Mouse (Mus musculus) hindlimb bud, embryonic 11.5 days (tissue): ENCODE results near the gene Mmaa.

Experiments
- DNase-seq: peaks from one replicate; pipeline ENCODE4 v3.0.0-alpha.2; 2012; ENCODE audit warnings: low read depth, low spot score; ENCODE audit errors: extremely low spot score

The Mmaa gene

DNA sequence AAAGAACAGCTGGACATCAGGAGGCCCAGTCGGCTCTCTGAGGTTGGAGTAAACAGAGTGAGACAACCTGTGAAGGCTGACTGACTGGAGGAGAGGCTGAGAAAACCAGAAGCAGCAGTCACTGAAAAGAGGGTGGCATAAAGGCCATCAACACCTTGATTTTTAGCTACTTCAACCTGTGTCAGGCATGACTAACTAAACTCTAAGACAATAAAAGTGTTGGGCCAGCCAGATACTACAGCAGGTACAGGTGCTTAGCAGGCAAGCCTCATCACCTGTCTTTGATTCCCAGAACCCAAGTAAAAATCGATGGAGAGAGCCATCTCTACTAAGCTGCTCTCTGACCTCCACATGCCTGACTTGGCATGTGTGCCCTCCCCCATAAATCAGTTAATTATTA is 6.1 kb downstream of the Mmaa start:
- no peak for DNase-seq

DNA sequence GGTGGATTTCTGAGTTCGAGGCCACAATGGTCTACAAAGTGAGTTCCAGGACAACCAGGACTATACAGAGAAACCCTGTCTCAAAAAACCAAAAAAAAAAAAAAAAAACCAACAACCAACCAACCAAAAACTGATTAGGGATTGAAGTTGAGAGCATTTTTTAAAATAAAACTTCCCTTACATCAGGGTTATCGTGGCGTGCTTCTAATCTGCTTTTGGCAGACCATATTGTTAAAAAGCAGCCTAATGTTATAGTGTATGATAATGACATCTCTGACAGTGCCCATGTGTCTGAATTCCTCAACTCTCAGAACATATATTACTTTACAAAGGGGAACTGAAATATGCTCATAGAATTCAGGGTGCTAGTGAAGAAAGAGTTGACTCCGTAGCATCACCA is 6.5 kb downstream of the Mmaa start:
- no peak for DNase-seq

DNA sequence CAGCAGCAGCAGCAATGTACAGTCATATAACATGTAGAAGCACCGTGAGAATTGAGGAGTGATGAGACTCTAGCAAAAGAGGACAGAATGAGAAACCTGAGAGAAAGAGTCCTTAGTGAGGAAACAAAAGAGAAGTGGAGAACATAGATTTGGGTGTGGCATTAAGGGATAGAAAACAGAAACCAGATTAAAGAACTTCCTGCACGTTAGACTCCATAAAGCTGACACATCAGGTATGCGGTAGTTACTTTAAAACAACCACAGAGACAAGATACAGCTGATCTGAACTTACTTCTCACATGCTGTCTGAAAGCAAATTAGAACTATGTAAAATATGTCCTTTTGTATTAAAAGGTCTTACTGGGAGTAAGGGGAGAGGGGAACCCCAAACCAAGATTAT is 8.3 kb downstream of the Mmaa start:
- no peak for DNase-seq

DNA sequence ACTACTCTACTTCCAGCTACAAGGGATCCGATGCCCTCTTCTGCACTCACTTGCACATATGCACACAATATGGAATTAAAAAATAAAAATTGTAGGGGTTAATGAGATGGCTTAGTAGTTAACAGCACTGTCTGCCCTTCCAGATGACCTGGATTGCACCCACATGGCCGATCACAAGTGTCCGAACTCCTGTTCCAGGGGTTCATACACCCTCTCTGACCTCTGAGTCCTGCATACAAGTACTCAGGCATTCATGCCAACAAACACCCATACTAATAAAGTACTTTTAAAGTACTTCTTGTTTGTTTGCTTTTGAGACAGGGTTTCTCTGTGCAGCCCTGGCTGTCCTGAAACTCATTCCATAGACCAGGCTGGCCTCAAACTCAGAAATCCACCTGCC is 10.1 kb downstream of the Mmaa start:
- DNase-seq: no peak

DNA sequence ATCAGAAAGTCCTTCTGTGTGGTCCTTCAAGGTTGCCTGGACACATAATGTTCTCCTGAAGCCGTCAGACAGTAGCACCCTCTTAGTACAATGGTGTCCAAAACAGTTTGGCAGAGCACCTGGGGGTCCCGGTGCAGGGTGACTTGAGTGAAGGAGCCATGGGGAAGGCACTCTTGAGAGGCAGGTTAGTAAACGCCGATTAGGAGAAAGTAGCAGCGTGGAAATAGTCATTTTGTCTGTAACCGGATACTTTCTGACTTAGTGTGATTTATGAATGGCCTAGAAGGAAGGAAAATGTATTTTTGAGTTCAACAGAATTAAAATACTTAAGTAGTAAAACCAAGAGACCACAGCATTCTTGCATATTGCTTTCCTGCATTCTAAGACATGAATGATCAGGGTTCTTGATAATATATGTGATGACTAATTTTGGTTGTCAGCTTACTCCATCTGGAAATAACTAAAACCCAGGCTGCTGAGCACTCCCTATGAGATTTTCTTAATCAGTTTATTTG is 13.3 kb downstream of the Mmaa start:
- no peak for DNase-seq

DNA sequence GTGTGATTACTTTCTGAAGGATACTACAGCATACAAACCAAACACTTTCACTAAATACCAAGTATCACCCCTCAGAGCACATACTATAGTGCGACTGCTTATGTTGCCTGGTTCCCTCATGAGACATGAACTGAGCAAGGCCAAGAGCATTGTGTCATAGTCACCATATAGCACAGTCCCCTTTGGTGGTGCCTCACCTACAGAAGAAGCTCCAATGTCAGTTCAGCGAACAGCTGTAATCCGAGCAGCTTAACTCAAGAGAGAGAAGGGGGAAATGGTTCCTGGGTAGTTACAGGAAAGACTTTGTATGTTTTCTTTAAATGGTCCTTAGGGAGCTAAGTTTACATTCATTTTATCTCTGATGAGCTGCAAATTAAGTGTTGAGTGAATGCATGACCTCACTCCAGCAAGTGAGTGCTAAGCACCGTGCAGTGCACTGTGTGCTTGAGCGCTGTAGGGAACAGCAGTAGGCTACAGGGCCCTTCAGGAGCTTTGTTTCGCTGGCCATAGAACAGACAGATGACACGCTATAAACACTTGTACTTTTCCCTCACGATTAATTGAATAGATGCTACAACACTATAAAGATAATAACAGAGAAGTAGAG is 17.4 kb downstream of the Mmaa start:
- DNase-seq: no peak

DNA sequence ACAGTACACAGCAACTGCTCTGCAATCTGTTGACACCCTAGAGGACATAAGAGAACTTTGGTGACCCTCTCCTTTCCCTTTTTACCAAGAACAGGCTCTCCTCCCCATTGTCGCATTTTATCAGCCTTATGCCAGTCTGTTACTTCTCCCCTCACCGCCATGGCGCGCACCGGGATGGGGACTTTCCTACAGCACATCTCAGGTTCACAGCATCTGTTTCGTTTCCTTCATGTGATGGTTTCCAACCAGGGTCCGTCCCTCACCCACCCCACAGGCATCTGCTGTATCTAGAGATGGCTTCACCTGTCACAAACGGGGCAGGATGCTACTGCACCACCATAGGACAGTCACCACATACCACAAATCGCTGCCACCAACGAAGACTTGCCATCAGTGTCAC is 19.8 kb downstream of the Mmaa start:
- DNase-seq: no peak

DNA sequence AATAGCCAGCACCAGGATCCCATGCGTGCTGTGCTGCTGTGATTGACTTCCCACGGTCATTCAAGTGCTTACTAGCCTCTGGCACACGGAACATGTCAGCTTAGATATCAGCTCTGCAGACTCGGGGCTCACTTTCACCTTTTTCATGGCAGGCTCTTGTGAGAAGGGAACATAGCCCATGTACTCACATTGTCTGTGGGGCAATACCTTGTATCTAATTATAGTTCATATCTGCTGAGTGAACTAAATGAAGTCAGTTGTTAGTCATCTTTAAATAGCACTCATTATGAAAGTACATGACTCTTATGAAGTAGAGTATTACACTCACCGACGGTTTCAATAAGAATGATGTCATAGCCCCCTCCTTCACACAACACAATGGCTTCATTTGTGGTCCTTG is 21.0 kb downstream of the Mmaa start:
- DNase-seq: no peak

DNA sequence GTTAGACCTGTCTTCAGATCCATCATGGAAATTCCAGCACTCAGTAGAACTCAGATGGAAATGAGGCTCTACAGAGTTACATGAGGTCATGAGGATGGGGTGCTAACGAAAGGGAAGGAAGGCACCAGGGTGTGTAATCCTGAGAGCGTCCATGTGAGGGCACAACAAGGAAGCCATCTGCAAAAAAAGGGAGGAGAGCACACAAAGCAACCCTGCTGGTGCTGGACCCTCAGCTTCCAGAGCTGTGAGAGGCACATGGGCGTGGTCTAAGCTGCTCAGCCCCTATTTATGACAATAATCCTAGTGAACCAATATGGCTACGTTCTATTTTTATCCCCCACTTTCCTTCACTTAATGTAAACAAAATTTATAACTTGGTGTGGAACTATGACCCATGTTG is 22.1 kb downstream of the Mmaa start:
- no peak for DNase-seq

DNA sequence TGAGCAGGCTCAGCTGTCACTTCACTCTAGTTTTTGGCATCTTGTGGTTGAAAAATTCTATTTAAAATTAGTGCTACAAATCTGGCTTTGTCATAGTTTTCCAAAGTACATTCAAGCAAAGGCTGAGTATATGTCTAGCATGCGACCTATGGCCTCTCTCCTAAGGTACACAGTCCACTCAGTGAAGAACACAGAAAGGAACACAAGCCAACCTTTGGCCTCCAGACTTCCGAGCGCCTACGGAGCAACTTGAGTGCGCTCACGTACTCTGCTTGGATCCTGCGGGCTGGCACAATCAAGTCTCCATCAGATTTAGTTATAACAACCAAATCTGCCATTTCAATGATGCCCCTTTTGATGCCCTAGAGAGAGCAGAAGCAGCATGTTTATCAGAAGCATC is 25.8 kb downstream of the Mmaa start:
- DNase-seq: no peak

DNA sequence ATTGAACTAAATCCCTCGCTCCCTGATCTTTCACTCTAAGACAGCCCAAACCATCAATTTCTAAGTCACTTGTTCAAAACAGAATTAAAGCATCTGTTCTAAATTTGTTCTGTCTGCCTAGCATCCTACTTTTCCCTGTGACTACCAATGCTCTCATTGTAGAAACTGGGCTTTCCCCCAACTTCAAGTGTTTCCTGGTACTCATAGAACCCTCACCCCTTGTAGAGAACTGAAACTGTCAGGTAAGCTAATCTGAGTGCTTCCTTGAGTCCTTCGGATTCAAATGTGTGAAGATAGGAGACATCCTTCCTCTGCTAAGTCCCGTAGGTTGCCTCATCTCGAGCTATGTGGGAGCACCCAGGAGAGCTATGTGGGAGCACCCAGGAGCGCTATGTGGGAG is 32.8 kb downstream of the Mmaa start:
- DNase-seq: no peak

DNA sequence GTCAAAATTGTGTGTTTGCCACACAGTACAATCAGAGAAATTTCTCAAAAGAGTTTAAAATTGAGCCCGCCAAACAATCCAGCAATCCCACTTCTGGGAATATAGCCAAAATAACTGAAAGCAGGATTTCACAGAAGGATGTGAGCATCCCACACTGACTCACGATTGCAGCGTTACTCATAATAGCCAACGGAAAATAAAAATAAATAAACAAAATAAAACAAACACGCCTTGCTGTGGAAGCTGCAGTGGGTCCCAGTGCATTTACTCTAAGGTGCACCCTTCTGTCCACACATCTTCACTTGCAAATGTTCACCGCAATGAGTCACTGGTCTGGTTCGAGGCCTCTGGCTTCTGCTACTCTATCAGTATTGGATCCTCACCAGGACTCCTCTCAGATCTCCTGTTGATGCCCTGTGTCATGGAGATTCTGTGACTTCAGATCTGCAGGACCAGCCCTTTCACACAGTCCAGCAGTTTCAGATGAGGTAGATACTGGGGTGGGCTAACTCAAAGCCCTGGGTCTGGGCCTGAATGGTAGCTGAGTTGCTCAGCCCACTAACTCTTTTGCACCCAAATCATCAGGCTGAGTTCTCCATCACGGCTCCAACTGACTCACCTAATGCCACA is 38.5 kb downstream of the Mmaa start:
- no peak for DNase-seq

DNA sequence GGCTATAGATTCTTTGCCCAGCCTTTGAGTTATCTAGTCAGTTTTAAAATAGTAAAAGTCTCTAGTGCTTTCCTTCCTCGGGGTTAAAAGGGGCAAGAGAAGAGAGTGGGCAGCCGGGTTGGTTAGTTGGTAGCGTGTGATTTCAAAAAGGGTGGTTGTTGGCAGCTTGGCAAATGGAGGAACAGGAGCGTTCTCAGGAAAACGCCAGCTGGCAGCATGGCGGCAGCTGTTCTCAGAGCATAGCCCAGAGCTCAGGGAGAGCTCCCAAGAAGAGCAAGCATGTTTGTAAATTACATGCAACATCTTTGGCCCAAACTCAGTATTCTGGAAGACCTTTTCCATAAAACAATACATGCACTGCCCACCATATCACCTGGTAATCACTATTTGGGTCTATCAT is 41.0 kb downstream of the Mmaa start:
- no peak for DNase-seq

DNA sequence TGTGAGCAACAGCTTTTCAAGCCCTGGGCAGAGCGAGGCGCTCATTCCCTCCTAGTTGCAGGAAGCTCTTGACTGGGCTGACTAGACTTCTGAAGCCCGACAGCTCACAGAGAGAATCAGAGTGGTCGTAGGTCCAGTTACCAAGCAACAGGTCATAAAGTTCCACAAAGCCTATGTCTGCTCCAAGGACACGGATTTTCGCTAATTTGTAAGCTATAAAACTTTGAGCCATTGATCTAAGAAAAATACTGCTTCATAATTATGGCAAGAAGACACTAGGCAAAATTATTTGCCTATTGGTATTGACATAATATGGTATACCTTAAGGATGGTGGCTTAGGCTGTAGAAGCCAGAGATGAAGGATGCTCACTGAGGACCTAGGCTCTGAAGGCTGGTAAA is 46.3 kb downstream of the Mmaa start, which contains the start of gene 1700011L22Rik:
TSS of gene 1700011L22Rik (minus strand) at position 101 of the 400 bp plus-strand sequence.
- no peak for DNase-seq

DNA sequence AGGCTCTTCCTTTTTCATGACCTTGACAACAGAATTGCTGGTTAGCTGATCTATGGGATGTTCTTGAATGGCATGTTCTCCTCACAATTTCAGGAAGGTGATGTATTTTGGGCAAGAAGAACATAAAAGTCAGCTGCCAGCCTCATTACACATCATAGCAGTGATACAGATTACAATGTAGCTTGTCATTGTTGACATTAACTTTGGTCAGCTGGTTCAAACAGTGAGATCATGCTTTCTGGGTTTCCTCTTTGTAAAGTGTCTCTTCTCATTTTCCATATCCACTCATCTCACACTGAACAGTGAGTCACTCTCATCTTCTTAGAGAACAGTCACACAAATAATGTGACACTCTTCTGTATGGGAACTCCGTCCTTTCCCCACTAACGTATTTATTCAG is 51.3 kb downstream of the Mmaa start:
- no peak for DNase-seq

DNA sequence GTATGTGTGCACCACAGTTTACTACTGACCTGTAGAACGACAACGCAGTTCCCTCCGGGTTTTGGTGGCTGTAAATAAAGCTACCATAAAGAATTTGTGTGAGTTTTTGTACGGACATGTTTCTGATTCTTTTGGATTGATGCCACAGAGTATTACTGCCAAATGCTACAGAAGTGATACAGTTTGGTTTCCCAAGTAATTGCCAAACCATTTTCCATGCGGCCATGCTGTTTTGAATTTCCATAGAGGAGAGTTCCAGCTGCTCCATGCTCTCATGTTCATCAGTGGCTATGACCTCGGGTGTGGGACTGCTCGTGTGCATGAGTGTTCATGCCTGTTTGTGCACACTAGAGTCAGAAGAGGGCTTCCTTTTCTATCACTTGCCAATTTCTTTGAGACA is 54.7 kb downstream of the Mmaa start:
- DNase-seq: no peak

DNA sequence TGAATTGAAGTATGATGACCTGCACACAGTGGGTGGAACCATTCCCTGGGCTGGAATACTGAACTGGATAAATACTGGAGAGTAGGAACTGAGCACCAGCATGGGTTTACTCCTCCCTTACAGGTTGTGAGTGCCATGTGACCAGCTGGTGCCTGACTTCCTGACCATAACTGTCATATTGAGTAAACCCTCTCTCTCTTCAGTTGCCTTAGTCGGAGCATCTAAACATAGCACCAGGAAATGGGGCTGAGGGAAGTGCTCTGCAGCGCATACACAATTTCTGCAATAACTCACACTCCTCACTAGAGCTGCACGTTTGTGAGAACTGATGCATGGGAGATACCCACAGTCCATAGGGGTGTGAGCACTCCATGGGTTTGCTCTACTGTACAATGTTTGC is 55.4 kb downstream of the Mmaa start:
- no peak for DNase-seq

DNA sequence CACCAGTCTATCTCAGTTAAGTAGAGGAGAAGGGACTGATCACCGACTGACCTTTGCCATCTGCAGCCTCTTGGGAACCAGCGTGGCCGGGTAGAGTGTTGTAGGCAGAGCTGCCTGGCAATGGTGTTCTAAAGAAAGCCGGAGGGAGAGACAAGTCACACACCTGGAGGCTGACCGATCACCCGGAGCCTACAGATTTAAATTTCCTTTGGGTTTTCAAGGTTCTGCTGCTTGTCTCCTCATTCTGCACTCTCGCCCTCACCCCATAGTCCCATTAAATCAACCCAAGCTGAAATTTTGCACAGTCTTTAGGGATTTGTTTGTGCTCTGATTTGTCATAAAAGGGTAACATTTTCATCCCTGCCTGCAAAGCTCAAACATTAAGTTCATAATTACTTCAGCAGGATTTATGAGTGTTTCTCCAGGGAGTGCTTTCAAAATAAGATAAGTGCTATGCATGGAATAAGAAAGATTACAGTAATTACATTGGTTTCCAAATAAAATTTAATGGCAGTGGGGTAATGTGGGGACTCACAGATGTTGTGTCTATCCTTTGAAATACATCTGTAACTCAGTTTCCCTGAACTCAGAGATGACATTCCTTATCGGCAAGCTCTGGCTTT is 65.4 kb downstream of the Mmaa start:
- DNase-seq: no peak

DNA sequence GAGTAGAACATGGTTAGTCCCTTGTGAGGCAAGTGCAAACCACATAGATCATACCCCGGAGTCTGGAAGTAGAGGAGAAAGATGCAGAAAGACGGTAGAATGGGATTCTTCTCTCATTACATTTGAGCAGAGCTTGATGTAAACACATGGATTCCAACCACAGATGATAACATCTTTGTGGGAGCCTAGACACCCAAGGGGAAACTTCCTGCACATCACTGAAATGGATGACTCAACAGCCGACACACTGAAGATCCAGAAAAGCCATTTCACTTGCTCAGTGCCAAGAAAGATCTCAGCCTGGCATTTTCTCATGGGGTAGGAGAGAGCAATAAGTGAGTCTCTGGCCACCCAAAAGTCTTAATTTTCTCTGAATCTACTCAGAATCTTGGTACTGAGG is 66.8 kb downstream of the Mmaa start:
- no peak for DNase-seq

DNA sequence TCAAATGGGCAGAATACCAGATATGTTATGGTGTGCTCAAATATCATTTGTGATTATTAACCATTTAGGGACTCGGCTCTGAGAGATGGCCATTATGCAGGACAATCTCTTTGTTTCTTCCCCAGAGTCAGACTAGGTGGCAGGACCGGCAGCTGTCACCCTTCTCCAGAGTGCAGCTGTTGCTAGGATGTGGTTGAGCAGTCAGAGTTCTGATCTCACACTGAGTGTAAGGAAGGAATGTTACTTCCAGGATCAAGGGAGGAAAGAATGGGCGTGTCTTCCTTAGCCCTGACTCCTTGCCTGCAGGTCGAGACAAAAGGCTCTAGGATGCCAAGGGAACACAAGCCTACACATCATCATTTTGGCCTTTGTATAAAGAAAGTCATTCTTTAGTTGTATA is 67.5 kb downstream of the Mmaa start:
- DNase-seq: no peak

DNA sequence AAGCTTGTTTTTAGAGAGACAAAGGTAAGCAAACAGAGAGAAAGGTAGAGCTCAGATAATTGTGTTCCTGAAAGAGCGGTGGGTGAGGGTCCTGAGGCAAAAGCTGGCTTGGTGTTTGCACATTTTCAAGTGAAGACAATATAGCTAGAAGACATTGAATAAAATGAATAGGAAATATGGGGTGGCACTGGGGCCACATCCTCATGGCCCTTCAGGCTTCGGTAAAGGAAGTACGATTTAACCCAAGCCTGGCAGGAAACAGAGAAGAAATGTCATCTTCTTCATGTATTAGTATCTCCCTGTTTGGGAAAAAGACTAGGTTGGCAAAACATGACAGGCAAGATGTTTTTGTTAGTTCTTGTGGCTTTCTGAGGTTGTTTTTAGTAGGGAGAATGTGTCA is 68.7 kb downstream of the Mmaa start:
- DNase-seq: no peak

DNA sequence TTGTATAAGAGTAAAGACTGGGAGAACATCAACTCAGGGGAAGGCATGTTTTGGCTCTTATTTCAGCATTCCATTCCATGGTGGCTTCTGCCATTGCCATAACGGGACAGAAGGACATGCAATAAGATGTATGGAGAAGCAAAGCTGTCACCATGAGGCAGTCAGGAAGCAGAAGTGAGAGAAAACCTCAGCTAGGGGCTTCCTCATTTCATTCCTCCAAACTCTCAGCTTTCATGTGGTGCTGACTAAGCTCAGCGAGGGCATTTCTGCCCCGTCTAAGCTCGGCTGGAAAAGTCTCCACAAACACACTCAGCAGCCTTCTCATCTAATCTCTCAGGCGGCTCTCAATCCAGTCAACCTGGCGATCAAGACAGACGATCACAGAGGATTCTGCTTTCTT is 69.2 kb downstream of the Mmaa start:
- DNase-seq: no peak

DNA sequence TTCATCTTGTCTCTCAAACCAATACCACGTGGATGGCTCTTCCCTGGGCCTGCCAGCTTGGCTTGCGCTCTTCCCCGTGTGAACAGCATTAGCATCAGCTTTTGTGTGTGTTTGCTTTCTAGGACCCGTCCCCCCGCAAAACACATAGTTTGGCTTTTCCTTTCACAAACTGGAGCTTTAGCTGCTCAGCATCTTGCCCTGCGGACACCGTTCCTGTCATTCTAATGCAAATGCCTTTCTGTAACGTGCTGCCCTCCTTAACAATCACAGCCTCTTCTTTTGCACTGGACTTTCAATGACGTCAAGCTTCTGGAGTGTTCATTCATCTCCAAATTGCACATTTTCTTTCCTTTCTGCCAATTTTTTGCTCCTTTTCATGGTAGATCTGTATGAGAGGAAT is 70.4 kb downstream of the Mmaa start:
- DNase-seq: no peak
